Mouse (Mus musculus): ENCODE measurements around the gene Arhgef7.

DNA sequence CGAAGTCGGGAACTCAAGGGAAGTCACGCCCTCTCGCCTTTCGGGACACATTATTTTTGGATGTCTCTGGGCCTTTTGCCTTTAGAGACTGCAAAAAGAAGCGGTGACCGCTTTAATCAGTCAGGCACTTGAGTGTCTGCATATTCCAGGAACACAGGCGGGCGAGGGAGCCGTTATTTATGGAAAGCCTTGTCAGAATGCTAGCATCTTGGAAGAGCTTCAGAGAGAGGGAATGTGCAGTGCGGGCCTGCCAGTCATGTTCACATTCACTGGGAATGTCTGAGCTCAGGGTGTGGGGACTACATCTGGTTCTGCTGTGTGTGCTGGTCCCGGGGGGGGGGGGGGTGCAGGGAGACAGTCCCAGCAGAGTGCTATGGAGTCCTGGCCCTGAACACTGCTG, 21.7 kb upstream of the Arhgef7 start:
- no peak for TF ChIP-seq GATA1 (IDR thresholded peaks at IDR 0.05; ENCODE audit: borderline replicate concordance, low read length)
- no peak for TF ChIP-seq FLI1 (IDR thresholded peaks at IDR 0.05; ENCODE audit: low read length)
